Mouse (Mus musculus) layer of hippocampus, adult 8-10 months (tissue): ENCODE measurements around the gene Fkbp1a. TPM values are rescaled to one million over a fixed set of nuclear protein-coding genes. Genes with fewer than 3 reads are reported as not detected.

ENCODE experiments used
- DNase-seq, 2 experiments: peaks; one replicate each; pipeline ENCODE4 v3.0.0; 2022; ENCODE audit warnings: low spot score in 2 of 2
- total RNA-seq, 4 experiments: library from RNA; stranded (reverse); gene quantifications; 2 replicates each; pipeline ENCODE4 v1.2.4; 2022

The Fkbp1a gene
- total RNA-seq, 4 experiments from 2014 or later = 794 to 901 (median 846) TPM

- peak; percentile 55 to 59 for DNase-seq
Observed at GRCm38 (mm10) chr2:151544673-151545072, 2.4 kb downstream of the Fkbp1a start.

- DNase-seq = no peak
Observed at GRCm38 (mm10) chr2:151546571-151546970, 4.3 kb downstream of the Fkbp1a start.

GRCm38 (mm10) chr2:151549615-151550121 lies 7.4 kb downstream of the Fkbp1a start:
- DNase-seq = no peak

GRCm38 (mm10) chr2:151562930-151563921 lies 20.9 kb downstream of the Fkbp1a start:
- no peak for DNase-seq

GRCm38 (mm10) chr2:151564006-151564405 lies 21.7 kb downstream of the Fkbp1a start:
- DNase-seq = no peak

- DNase-seq = no peak
Observed at GRCm38 (mm10) chr2:151564986-151565385, 22.7 kb downstream of the Fkbp1a start.

- no peak for DNase-seq
Observed at GRCm38 (mm10) chr2:151566856-151567255, 24.6 kb downstream of the Fkbp1a start.

GRCm38 (mm10) chr2:151569452-151569851 lies 27.2 kb downstream of the Fkbp1a start:
- no peak for DNase-seq

GRCm38 (mm10) chr2:151571873-151572700 lies 29.8 kb downstream of the Fkbp1a start, which contains the start of gene Sdcbp2:
TSS of gene Sdcbp2 (plus strand) at chr2:151572622.
- DNase-seq = no peak

GRCm38 (mm10) chr2:151573667-151574066 lies 31.4 kb downstream of the Fkbp1a start:
- DNase-seq = no peak

- peak in 1 of 2 experiments; percentile 59 for DNase-seq
Observed at GRCm38 (mm10) chr2:151574607-151575006, 32.3 kb downstream of the Fkbp1a start.

- no peak for DNase-seq
Observed at GRCm38 (mm10) chr2:151575119-151575698, 32.9 kb downstream of the Fkbp1a start.

GRCm38 (mm10) chr2:151575699-151576389 lies 33.6 kb downstream of the Fkbp1a start:
- DNase-seq = peak; percentile 92 to 93

- DNase-seq = no peak
Observed at GRCm38 (mm10) chr2:151579183-151579582, 36.9 kb downstream of the Fkbp1a start.

GRCm38 (mm10) chr2:151580945-151581344 lies 38.7 kb downstream of the Fkbp1a start:
- DNase-seq = no peak

GRCm38 (mm10) chr2:151585934-151586333 lies 43.7 kb downstream of the Fkbp1a start:
- no peak for DNase-seq

- DNase-seq = no peak
Observed at GRCm38 (mm10) chr2:151586807-151587206, 44.5 kb downstream of the Fkbp1a start.

GRCm38 (mm10) chr2:151587306-151587705 lies 45.0 kb downstream of the Fkbp1a start:
- DNase-seq = no peak

GRCm38 (mm10) chr2:151598068-151598467 lies 55.8 kb downstream of the Fkbp1a start:
- peak; percentile 72 to 73 for DNase-seq

- DNase-seq = no peak
Observed at GRCm38 (mm10) chr2:151602106-151602505, 59.8 kb downstream of the Fkbp1a start.

GRCm38 (mm10) chr2:151603630-151604029 lies 61.3 kb downstream of the Fkbp1a start:
- DNase-seq = peak; percentile 62 to 75
